Mouse (Mus musculus): ENCODE measurements around the gene Hist1h4i. TPM values are rescaled to one million over a fixed set of nuclear protein-coding genes. Genes with fewer than 3 reads are reported as not detected.
"Not testable (repeated sequence)": the region's sequence is repeated elsewhere in the genome, so short reads cannot be mapped to it uniquely, and the experiment has no call there.

The Hist1h4i gene
- polyA plus RNA-seq, 1 experiment from 2014 or later = 23.9 TPM

DNA sequence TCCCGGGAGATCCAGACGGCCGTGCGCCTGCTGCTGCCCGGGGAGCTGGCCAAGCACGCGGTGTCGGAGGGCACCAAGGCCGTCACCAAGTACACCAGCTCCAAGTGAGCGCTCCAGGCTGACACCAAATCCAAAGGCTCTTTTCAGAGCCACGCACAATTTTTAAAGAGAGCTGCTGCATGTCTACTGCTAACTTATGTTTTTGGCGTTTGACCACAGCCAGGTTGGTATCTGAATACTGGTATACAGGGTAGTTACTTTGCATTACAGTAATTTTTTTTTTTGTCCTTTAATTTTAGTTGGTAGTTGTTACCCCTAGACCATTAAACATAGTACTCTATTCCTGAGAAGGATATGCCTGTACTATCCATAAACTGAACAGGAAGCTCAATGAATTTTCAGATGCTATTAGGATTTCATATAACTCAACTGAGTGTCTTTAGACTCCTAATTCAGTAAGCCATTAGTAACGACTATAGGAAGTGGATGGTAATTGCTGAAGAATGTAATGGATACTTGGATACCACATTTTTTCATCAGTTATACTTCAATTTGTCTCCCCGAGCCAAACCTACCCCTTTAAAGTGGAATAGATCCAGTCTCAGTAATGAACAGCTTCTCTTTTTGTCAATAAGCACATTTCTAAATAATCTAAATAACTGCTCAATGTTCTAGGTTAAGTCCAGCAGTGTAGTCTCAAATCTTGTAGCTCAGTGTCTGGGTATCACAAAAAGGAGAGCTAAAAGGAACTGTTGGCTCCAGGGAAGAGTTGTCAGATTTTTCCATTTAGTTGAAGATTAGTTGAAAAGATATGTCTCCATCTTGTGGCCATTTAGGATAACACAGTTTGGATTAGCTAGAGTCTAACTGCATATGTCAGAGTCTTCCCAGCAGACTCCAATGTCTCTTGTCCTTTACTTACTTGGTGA lies 2.6 kb upstream of the Hist1h4i start:
- no peaks in the 10 kb centered on the region for H3K27me3 ChIP-seq (replicated peaks)

DNA sequence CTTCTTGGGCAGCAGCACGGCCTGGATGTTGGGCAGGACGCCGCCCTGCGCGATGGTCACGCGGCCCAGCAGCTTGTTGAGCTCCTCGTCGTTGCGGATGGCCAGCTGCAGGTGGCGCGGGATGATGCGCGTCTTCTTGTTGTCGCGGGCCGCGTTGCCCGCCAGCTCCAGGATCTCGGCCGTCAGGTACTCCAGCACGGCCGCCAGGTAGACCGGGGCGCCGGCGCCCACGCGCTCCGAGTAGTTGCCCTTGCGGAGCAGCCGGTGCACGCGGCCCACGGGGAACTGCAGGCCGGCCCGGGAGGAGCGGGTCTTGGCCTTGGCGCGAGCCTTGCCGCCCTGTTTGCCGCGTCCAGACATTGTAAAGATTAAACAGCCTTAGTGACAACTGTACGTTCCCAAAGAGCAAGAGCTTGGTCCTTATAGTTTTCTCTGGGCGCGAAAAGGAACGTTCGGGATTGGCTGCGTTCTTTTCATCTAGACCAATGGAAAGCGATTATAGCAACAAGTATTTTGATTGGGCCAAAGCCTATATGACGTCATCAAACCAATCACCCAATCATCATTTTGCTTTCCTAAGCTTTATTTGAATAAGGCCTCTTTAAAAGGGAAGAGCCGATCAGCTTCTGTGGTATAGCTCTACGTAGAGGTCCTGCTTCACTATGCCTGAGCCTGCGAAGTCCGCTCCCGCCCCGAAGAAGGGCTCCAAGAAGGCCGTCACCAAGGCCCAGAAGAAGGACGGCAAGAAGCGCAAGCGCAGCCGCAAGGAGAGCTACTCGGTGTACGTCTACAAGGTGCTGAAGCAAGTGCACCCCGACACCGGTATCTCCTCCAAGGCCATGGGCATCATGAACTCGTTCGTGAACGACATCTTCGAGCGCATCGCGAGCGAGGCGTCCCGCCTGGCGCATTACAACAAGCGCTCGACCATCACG lies 1.7 kb upstream of the Hist1h4i start, which contains the start of the genes Hist1h2ag and Hist1h2bj:
Gene Hist1h2ag, minus strand, starts transcription at position 377 of the 935 bp plus-strand sequence.
Gene Hist1h2bj, plus strand, starts transcription at position 647 of the 935 bp plus-strand sequence.
- peak within 1 kb of the TSS; percentile 76 for H3K27ac ChIP-seq
- peak within 1 kb of the TSS; percentile 36 for H3K4me3 ChIP-seq
- not testable (repeated sequence) for H3K36me3 ChIP-seq; H3K9me3 ChIP-seq; H3K27me3 ChIP-seq (replicated peaks)
- peak within 1 kb of the TSS; percentile 72 for H3K4me2 ChIP-seq (replicated peaks)
- H3K9ac ChIP-seq = peak within 1 kb of the TSS; percentile 51
- peaks cover 18% of the 10 kb centered on the region for H3K4me1 ChIP-seq
- peak; percentile 92 for ATAC-seq (ENCODE audit: low FRiP score, low read depth)
- under 1% methylated on average over 47 of the region's 80 CpGs for WGBS

More for the DNA sequence above, 2.6 kb upstream of the Hist1h4i start:
- peak overlapping the region; percentile 48; the same call in 1 of the 2 replicates for H3K9ac ChIP-seq
- under 1% methylated on average over 14 of the region's 14 CpGs for WGBS
- peak overlapping the region; percentile 36 for H3K4me3 ChIP-seq
- ATAC-seq (ENCODE audit: low FRiP score, low read depth) = peak; percentile 34
- H3K9me3 ChIP-seq = no peaks in the 10 kb centered on the region
- H3K4me2 ChIP-seq (replicated peaks) = peak overlapping the region; percentile 72
- H3K27ac ChIP-seq = peak overlapping the region; percentile 53; the same call in 1 of the 2 replicates
- no peaks in the 10 kb centered on the region for H3K36me3 ChIP-seq
- H3K4me1 ChIP-seq = peaks cover 18% of the 10 kb centered on the region

DNA sequence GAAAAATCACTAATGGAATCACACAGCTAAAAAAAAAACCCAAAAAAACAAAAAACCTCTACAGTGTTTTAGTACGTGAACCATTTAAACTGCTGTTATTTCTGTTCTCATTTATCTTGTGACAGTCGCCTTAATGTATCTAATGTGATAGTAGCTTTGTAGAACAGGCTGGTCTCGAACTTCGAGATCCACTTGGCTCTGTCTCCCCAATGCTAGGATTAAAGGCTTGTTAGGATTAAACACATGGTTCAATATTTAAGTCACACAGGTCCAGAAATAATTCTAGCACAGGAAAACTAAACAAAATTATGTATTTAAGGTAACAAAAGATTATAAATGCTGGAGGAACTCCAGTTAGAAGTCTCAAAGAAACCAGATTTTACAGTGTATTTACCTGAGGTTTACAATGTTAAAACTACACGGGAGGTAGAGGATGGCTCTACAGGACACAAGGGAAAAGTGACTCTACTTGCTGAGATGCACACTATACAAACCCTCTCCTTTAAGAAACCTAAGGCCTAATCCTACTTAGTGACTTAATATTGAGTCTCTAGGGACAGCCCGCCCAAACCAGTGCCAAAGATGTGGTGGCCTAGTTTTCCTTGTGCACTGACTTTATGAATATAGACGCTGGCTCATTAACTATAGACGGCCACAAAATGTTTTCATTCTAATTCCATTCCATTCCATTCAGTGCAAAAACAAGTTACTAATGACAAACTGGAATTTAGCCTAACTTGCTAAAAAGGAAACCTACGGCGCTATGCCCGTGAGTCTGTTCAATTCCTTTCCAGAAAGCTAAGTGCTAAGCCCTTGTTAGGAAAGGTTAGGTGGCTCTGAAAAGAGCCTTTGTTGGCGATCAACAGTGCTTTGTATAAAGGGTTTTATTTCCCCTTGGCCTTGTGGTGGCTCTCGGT lies 747 bp upstream of the Hist1h4i start:
- Histone ChIP-seq H3K4me2 (replicated peaks) (peak overlapping the region; percentile 72), H3K4me1 (peaks cover 18% of the 10 kb centered on the region), H3K9ac (peak overlapping the region; percentile 51), H3K9me3 (no peaks in the 10 kb centered on the region), H3K4me3 (peak overlapping the region; percentile 31), H3K27me3 (replicated peaks) (no peaks in the 10 kb centered on the region), H3K27ac (peak overlapping the region; percentile 76), H3K36me3 (no peaks in the 10 kb centered on the region)
- ATAC-seq (ENCODE audit: low FRiP score, low read depth) = no peak
- WGBS = 3% methylated on average over 13 of the region's 13 CpGs

DNA sequence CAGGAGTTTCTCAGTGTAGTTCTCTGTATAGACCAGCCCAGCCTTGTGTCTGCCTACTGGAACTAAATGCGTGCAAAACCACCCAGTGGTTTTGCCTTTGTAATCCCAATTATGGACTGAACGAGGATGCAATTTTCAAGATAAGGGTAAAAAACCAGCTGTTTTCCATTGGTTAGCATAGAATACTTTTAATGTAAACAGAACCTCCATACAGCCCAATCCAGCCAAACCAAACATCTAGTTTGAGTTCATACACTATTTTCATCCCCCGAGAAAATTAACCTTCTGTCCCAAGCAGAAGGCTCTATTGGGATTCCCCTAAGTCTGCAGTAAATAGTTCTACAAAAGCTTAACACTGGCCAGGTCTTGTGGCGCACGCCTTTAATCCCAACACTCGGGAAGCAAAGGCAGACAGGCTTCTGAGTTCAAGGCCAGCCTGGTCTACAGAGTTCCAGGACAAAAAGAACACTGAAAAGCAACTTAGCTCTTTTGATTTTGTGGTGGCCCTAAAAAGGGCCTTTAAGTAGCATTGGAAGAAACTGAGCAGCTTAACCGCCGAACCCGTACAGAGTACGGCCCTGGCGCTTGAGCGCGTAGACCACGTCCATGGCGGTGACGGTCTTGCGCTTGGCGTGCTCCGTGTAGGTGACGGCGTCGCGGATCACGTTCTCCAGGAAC lies 559 bp downstream of the Hist1h4i start:
- Histone ChIP-seq H3K36me3 (no peaks in the 10 kb centered on the region), H3K4me1 (peaks cover 26% of the 10 kb centered on the region), H3K27ac (peak overlapping the region; percentile 64), H3K9me3 (no peaks in the 10 kb centered on the region), H3K9ac (peak overlapping the region; percentile 60), H3K27me3 (replicated peaks) (no peaks in the 10 kb centered on the region), H3K4me2 (replicated peaks) (peak overlapping the region; percentile 72), H3K4me3 (peak overlapping the region; percentile 38)
- peak; percentile 12; the same call in 1 of the 2 replicates for ATAC-seq (ENCODE audit: low FRiP score, low read depth)
- under 1% methylated on average over 24 of the region's 24 CpGs for WGBS

DNA sequence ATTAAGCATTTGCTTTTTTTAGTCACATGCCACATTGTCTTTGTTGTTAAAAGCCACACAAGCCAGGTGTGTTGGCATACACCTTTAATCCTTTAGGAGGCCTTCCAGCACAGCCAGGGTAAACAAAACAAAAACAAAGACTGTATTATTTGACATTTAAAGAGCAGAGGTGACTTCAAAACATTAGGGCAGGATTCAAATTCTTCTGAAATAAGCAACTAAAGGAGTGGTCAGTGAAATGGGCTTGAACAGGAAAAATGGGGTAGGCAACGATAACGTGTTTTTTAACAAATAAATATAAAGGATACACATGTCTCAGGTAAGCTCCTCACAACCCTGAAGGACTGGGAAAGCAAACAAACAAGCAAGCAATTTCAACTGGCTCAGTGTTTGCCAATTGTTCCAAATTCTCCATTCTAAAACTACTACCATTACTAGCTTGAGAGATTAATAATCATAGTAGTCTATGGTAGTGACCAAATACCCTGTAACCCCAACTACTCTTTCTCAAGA lies 1.2 kb downstream of the Hist1h4i start:
- H3K4me1 ChIP-seq = peaks cover 26% of the 10 kb centered on the region

DNA sequence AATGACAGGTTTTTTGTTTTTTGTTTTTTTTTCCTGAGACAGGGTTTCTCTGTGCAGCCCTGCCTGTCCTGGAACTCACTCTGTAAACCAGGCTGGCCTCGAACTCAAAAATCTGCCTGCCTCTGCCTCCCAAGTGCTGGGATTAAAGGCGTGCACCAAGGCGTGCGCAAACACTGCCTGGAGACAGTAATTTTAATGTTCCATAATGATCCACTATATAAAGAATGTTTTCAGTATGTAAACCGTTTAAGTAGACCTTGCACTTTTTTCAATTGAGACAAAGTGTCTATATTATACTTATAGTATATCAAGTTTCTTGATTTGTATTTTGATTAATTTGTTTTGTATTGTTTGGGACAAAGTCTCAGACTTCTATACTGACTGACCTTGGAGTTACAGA lies 1.8 kb downstream of the Hist1h4i start:
- Histone ChIP-seq H3K9ac (no peak overlapping the region), H3K27ac (no peak overlapping the region), H3K4me2 (replicated peaks) (peak overlapping the region; percentile 72; the same call in 1 of the 2 replicates), H3K4me1 (peaks cover 29% of the 10 kb centered on the region), H3K27me3 (replicated peaks) (no peaks in the 10 kb centered on the region), H3K36me3 (no peaks in the 10 kb centered on the region), H3K4me3 (no peak overlapping the region), H3K9me3 (no peaks in the 10 kb centered on the region)
- no peak for ATAC-seq (ENCODE audit: low FRiP score, low read depth)
- 76% methylated on average over 5 of the region's 5 CpGs for WGBS

More for the DNA sequence above, 1.2 kb downstream of the Hist1h4i start:
- no peak for ATAC-seq (ENCODE audit: low FRiP score, low read depth)
- no peaks in the 10 kb centered on the region for H3K9me3 ChIP-seq
- no peaks in the 10 kb centered on the region for H3K36me3 ChIP-seq
- H3K27ac ChIP-seq = peak overlapping the region; percentile 21; the same call in 1 of the 2 replicates
- H3K4me2 ChIP-seq (replicated peaks) = peak overlapping the region; percentile 72
- WGBS = 8% methylated on average over 2 of the region's 2 CpGs
- no peaks in the 10 kb centered on the region for H3K27me3 ChIP-seq (replicated peaks)
- peak overlapping the region; percentile 38 for H3K4me3 ChIP-seq
- H3K9ac ChIP-seq = no peak overlapping the region

DNA sequence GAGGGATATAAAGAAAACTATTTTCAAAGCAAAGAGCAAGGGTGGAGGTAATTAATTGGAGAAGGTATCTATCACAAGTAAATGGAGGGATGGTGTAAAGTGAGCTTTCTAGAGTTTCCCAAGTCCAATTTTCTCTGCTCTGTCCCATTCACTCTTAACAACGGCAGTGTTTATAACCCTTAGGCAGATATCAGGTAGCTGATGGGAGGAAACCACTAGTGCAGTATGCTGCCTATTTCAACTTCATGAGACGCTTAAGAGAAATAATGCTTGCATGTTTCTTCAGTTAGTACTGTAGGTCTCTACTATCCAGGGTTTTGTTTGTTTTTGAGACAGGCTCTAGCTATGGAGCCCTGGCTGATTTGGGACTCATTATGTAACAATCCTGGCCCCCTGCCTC lies 3.7 kb downstream of the Hist1h4i start:
- Histone ChIP-seq H3K4me2 (replicated peaks) (no peak overlapping the region), H3K27ac (no peak overlapping the region), H3K4me3 (no peak overlapping the region), H3K9me3 (no peaks in the 10 kb centered on the region), H3K27me3 (replicated peaks) (no peaks in the 10 kb centered on the region), H3K9ac (no peak overlapping the region), H3K36me3 (no peaks in the 10 kb centered on the region), H3K4me1 (peaks cover 36% of the 10 kb centered on the region)
- WGBS = 69% methylated on average over 2 of the region's 2 CpGs
- no peak for ATAC-seq (ENCODE audit: low FRiP score, low read depth)

DNA sequence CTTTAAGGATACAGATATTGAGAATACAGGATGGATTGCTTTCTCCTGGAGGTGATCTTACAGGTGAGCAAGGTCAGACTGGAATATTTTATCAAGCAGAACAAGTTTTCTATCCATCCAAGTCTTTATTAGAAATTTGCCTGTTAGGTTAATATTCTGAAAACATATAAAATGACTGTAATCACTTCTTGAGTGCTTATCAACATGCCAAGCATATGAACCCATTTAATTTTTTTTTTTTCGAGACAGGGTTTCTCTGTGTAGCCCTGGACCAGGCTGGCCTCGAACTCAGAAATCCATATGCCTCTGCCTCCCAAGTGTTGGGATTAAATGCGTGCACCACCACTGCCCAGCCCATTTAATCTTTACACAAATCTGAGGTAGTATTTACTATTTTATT lies 4.2 kb downstream of the Hist1h4i start:
- Histone ChIP-seq H3K27me3 (replicated peaks) (no peaks in the 10 kb centered on the region), H3K4me3 (no peak overlapping the region), H3K9me3 (no peaks in the 10 kb centered on the region), H3K36me3 (no peaks in the 10 kb centered on the region), H3K4me1 (peaks cover 32% of the 10 kb centered on the region), H3K27ac (0 out of 2 replicates have a peak overlapping the region, but pooled peaks have one; percentile 54), H3K9ac (no peak overlapping the region; the same call in 1 of the 2 replicates), H3K4me2 (replicated peaks) (peak overlapping the region; percentile 69)
- 64% methylated on average over 3 of the region's 3 CpGs for WGBS
- ATAC-seq (ENCODE audit: low FRiP score, low read depth) = no peak

DNA sequence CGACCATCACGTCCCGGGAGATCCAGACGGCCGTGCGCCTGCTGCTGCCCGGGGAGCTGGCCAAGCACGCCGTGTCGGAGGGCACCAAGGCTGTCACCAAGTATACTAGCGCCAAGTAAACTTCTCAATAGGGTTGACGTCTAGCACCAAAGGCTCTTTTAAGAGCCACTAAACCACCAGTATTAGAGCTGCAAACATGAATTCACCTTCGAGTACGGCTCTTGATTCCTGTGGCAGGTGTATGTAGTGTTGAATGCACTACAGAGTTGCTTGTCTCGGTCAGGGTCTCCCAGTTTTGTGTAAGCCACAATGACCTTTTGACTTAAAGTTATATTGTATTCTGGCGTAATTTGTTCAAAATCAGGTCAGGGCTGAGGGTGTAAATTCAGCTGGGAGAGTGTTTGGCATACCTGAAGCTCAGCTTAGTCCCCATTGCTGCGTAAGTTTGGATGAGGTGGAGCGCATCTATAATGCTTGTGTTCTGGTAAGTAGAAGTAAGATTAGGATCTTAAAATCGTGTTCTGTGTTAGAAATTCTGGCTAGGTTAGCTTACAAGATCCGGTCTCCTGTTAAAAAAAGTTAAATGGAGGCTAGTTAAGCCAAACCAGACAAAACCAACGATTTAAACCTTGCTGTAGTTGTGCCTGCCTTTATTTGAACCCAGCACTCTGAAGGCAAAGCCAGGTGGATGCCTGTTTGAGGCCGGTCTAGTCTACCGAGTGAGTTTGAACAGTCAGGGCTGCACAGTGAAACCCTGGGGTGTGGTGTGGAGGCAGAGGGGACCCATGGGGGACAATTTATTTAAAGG lies 4.8 kb downstream of the Hist1h4i start:
- Histone ChIP-seq H3K36me3 (no peaks in the 10 kb centered on the region), H3K4me2 (replicated peaks) (peak overlapping the region; percentile 69), H3K4me3 (peak overlapping the region; percentile 28), H3K27ac (peak overlapping the region; percentile 54; the same call in 1 of the 2 replicates), H3K9ac (peak overlapping the region; percentile 36), H3K27me3 (replicated peaks) (no peaks in the 10 kb centered on the region), H3K4me1 (peaks cover 31% of the 10 kb centered on the region), H3K9me3 (no peaks in the 10 kb centered on the region)
- 3% methylated on average over 22 of the region's 23 CpGs for WGBS
- peak; percentile 17; the same call in 1 of the 2 replicates for ATAC-seq (ENCODE audit: low FRiP score, low read depth)

All from neural tube, embryonic 12.5 days (tissue).